Mouse (Mus musculus): Measurements from ENCODE around the gene Plekha8.

The Plekha8 gene

GRCm38 (mm10) chr6:54629734-54630133 lies 34.8 kb downstream of the Plekha8 start:
- intact Hi-C loops (cut with DNase I): loop anchor here (2.0 kb wide), 1 partner anchor 43 kb away; no protein-coding TSS in a partner anchor

- intact Hi-C loops (cut with DNase I): loop anchor here (2.0 kb wide), 1 partner anchor 45 kb away; no protein-coding TSS in a partner anchor
These were observed 36.6 kb downstream of the Plekha8 start for GRCm38 (mm10) chr6:54631462-54631861.

GRCm38 (mm10) chr6:54639877-54640276 lies 45.0 kb downstream of the Plekha8 start:
- intact Hi-C loops (cut with DNase I): no loop called here

- intact Hi-C loops (cut with DNase I): no loop called here
These were observed 47.0 kb downstream of the Plekha8 start for GRCm38 (mm10) chr6:54641953-54642352.

- intact Hi-C loops (cut with DNase I): no loop called here
These were observed 48.3 kb downstream of the Plekha8 start for GRCm38 (mm10) chr6:54643181-54643580.

- intact Hi-C loops (cut with DNase I): no loop called here
These were observed 60.7 kb downstream of the Plekha8 start for GRCm38 (mm10) chr6:54655471-54656095.

- intact Hi-C loops (cut with DNase I): no loop called here
These were observed 63.0 kb downstream of the Plekha8 start for GRCm38 (mm10) chr6:54657861-54658260.

GRCm38 (mm10) chr6:54669868-54670267 lies 75.0 kb downstream of the Plekha8 start:
- intact Hi-C loops (cut with DNase I): no loop called here

- intact Hi-C loops (cut with DNase I): no loop called here
These were observed 78.0 kb downstream of the Plekha8 start for GRCm38 (mm10) chr6:54672901-54673300.

- intact Hi-C loops (cut with DNase I): loop anchor here (5.0 kb wide), 1 partner anchor 82 kb away; the partner anchor contains the start of genes Fkbp14 and Plekha8
These were observed 84.8 kb downstream of the Plekha8 start for GRCm38 (mm10) chr6:54679686-54680085.

- intact Hi-C loops (cut with DNase I): loop anchor here (5.0 kb wide), 1 partner anchor 84 kb away; the partner anchor contains the start of genes Fkbp14 and Plekha8
These were observed 86.2 kb downstream of the Plekha8 start, which contains the start of gene Mturn for GRCm38 (mm10) chr6:54680891-54681745. Gene Mturn (plus strand): TSS chr6:54681624.

GRCm38 (mm10) chr6:54681746-54682428 lies 87.0 kb downstream of the Plekha8 start:
- intact Hi-C loops (cut with DNase I): loop anchor here (5.0 kb wide), 1 partner anchor 85 kb away; the partner anchor contains the start of genes Fkbp14 and Plekha8

- intact Hi-C loops (cut with DNase I): loop anchor here (5.0 kb wide), 1 partner anchor 87 kb away; the partner anchor contains the start of genes Fkbp14 and Plekha8
These were observed 89.2 kb downstream of the Plekha8 start for GRCm38 (mm10) chr6:54684085-54684484.

GRCm38 (mm10) chr6:54685103-54685502 lies 90.2 kb downstream of the Plekha8 start:
- intact Hi-C loops (cut with DNase I): no loop called here

GRCm38 (mm10) chr6:54685716-54686395 lies 90.9 kb downstream of the Plekha8 start:
- intact Hi-C loops (cut with DNase I): no loop called here

- intact Hi-C loops (cut with DNase I): no loop called here
These were observed 92.2 kb downstream of the Plekha8 start for GRCm38 (mm10) chr6:54686946-54687737.

- intact Hi-C loops (cut with DNase I): no loop called here
These were observed 93.8 kb downstream of the Plekha8 start for GRCm38 (mm10) chr6:54688467-54689323.

- intact Hi-C loops (cut with DNase I): no loop called here
These were observed 94.8 kb downstream of the Plekha8 start for GRCm38 (mm10) chr6:54689686-54690085.

- intact Hi-C loops (cut with DNase I): no loop called here
These were observed 95.9 kb downstream of the Plekha8 start for GRCm38 (mm10) chr6:54690838-54691237.

Measured in adrenal gland (tissue).